Mouse (Mus musculus): ENCODE measurements around the gene Gm3752.
"Not testable (repeated sequence)": the region's sequence is repeated elsewhere in the genome, so short reads cannot be mapped to it uniquely, and the experiment has no call there.

Gm3752 gene

GRCm38 (mm10) chr14:7483662-7484061, at the start of gene Gm3752:
Gene Gm3752, minus strand, starts transcription at chr14:7483762.
- DNase-seq, result not testable (repeated sequence)

- DNase-seq, result not testable (repeated sequence)
Measured at GRCm38 (mm10) chr14:7488731-7489130, 5.2 kb upstream of the Gm3752 start.

GRCm38 (mm10) chr14:7450817-7451216, 32.7 kb downstream of the Gm3752 start, which contains the start of gene Gm3755:
Gene Gm3755, minus strand, starts transcription at chr14:7450917.
- not testable (repeated sequence) for DNase-seq

GRCm38 (mm10) chr14:7422496-7422895, 61.1 kb downstream of the Gm3752 start:
- not testable (repeated sequence) for DNase-seq

Measured in B cell, adult 2 months (primary cell).